Mouse (Mus musculus): ENCODE data around the gene Dlg1.

The Dlg1 gene

GRCm38 (mm10) chr16:31846763-31847162 lies 183.5 kb downstream of the Dlg1 start:
- DNase-seq (ENCODE audit: extremely low spot score) = no peak

- DNase-seq (ENCODE audit: extremely low spot score) = no peak
Observed at GRCm38 (mm10) chr16:31863920-31864319, 200.7 kb downstream of the Dlg1 start.

- no peak for DNase-seq (ENCODE audit: extremely low spot score)
Observed at GRCm38 (mm10) chr16:31865242-31865641, 202.0 kb downstream of the Dlg1 start.

- no peak for DNase-seq (ENCODE audit: extremely low spot score)
Observed at GRCm38 (mm10) chr16:31866911-31867310, 203.7 kb downstream of the Dlg1 start.

GRCm38 (mm10) chr16:31867736-31868135 lies 204.5 kb downstream of the Dlg1 start:
- no peak for DNase-seq (ENCODE audit: extremely low spot score)

- no peak for DNase-seq (ENCODE audit: extremely low spot score)
Observed at GRCm38 (mm10) chr16:31873721-31874120, 210.5 kb downstream of the Dlg1 start.

- no peak for DNase-seq (ENCODE audit: extremely low spot score)
Observed at GRCm38 (mm10) chr16:31875391-31875790, 212.1 kb downstream of the Dlg1 start.

GRCm38 (mm10) chr16:31876386-31876785 lies 213.1 kb downstream of the Dlg1 start:
- DNase-seq (ENCODE audit: extremely low spot score) = no peak

GRCm38 (mm10) chr16:31878052-31878451 lies 214.8 kb downstream of the Dlg1 start:
- DNase-seq (ENCODE audit: extremely low spot score) = no peak

- DNase-seq (ENCODE audit: extremely low spot score) = peak; percentile 81
Observed at GRCm38 (mm10) chr16:31878573-31879257, 215.5 kb downstream of the Dlg1 start, which contains the start of gene Meltf. Meltf (plus strand) TSS chr16:31878810.

GRCm38 (mm10) chr16:31880146-31880840 lies 217.1 kb downstream of the Dlg1 start:
- no peak for DNase-seq (ENCODE audit: extremely low spot score)

GRCm38 (mm10) chr16:31882381-31882908 lies 219.2 kb downstream of the Dlg1 start:
- no peak for DNase-seq (ENCODE audit: extremely low spot score)

GRCm38 (mm10) chr16:31883302-31883701 lies 220.1 kb downstream of the Dlg1 start:
- DNase-seq (ENCODE audit: extremely low spot score) = no peak

GRCm38 (mm10) chr16:31883902-31884301 lies 220.7 kb downstream of the Dlg1 start:
- peak; percentile 28 for DNase-seq (ENCODE audit: extremely low spot score)

GRCm38 (mm10) chr16:31890907-31891306 lies 227.7 kb downstream of the Dlg1 start:
- no peak for DNase-seq (ENCODE audit: extremely low spot score)

- peak; percentile 51 for DNase-seq (ENCODE audit: extremely low spot score)
Observed at GRCm38 (mm10) chr16:31893396-31894141, 230.3 kb downstream of the Dlg1 start.

- DNase-seq (ENCODE audit: extremely low spot score) = peak; percentile 77
Observed at GRCm38 (mm10) chr16:31896971-31897774, 233.9 kb downstream of the Dlg1 start.

- no peak for DNase-seq (ENCODE audit: extremely low spot score)
Observed at GRCm38 (mm10) chr16:31898546-31899326, 235.5 kb downstream of the Dlg1 start.

GRCm38 (mm10) chr16:31901886-31902285 lies 238.6 kb downstream of the Dlg1 start:
- no peak for DNase-seq (ENCODE audit: extremely low spot score)

- DNase-seq (ENCODE audit: extremely low spot score) = no peak
Observed at GRCm38 (mm10) chr16:31903239-31903638, 240.0 kb downstream of the Dlg1 start.

GRCm38 (mm10) chr16:31905331-31905730 lies 242.1 kb downstream of the Dlg1 start:
- DNase-seq (ENCODE audit: extremely low spot score) = no peak
